Mouse (Mus musculus) liver, embryonic 15.5 days (tissue): Measurements from ENCODE around the gene Rab5b. TPM values are rescaled to one million over a fixed set of nuclear protein-coding genes. Genes with fewer than 3 reads are reported as not detected.
"Not testable (repeated sequence)": the region's sequence is repeated elsewhere in the genome, so short reads cannot be mapped to it uniquely, and the experiment has no call there.

Experiments used
- ATAC-seq: fragments of 200-750 bp; cut with Nextera tagmentation; 2 replicates; pipeline ENCODE4 v1.8.0; 2017; ENCODE audit warnings: moderate number of reproducible peaks, mild to moderate bottlenecking, moderate library complexity; ENCODE audit not compliant: insufficient read depth
- H3K27ac ChIP-seq: fragments of 300-500 bp; sonication (generic); replicated peaks from 2 replicates; pipeline ENCODE4 v1.5.1; 2015; ENCODE audit warnings: mild to moderate bottlenecking, inconsistent platforms
- H3K27me3 ChIP-seq: fragments of 300-500 bp; sonication (generic); 2 replicates; pipeline ENCODE4 v1.6.1; 2015; ENCODE audit warnings: mild to moderate bottlenecking, inconsistent platforms
- H3K36me3 ChIP-seq: fragments of 300-500 bp; sonication (generic); replicated peaks from 2 replicates; pipeline ENCODE4 v1.6.1; 2015; ENCODE audit warnings: moderate library complexity, mild to moderate bottlenecking, inconsistent platforms
- H3K4me1 ChIP-seq: fragments of 300-500 bp; sonication (generic); replicated peaks from 2 replicates; pipeline ENCODE4 v1.6.1; 2015; ENCODE audit warnings: inconsistent platforms
- H3K4me2 ChIP-seq: fragments of 300-500 bp; sonication (generic); 2 replicates; pipeline ENCODE4 v1.6.1; 2015; ENCODE audit warnings: moderate library complexity, mild to moderate bottlenecking, inconsistent platforms
- H3K4me3 ChIP-seq: fragments of 300-500 bp; sonication (generic); replicated peaks from 2 replicates; pipeline ENCODE4 v1.5.1; 2015; ENCODE audit warnings: mild to moderate bottlenecking, inconsistent platforms
- H3K9ac ChIP-seq: fragments of 300-500 bp; sonication (generic); 2 replicates; pipeline ENCODE4 v1.6.1; 2015; ENCODE audit warnings: moderate library complexity, mild to moderate bottlenecking, inconsistent platforms
- H3K9me3 ChIP-seq: fragments of 300-500 bp; sonication (generic); replicated peaks from 2 replicates; pipeline ENCODE4 v1.6.1; 2016; ENCODE audit warnings: inconsistent platforms
- WGBS: fragments of 180-500 bp; shearing (Covaris S2); methylation state at CpG from one replicate; pipeline ENCODE4 v1.1.7; 2015; ENCODE audit warnings: mixed read lengths; ENCODE audit not compliant: insufficient replicate concordance; 5-methylcytosine and 5-hydroxymethylcytosine counted together
- polyA plus RNA-seq: library from polyadenylated mRNA; unstranded; fragments of >200 nt; fragmentation: Nextera tagmentation; extraction: Ambion mirVana; gene quantifications from 2 replicates; pipeline ENCODE4 v1.2.1, GENCODE M21; 2015

The Rab5b gene
- polyA plus RNA-seq, 1 experiment from 2014 or later, result 33.5 TPM

DNA sequence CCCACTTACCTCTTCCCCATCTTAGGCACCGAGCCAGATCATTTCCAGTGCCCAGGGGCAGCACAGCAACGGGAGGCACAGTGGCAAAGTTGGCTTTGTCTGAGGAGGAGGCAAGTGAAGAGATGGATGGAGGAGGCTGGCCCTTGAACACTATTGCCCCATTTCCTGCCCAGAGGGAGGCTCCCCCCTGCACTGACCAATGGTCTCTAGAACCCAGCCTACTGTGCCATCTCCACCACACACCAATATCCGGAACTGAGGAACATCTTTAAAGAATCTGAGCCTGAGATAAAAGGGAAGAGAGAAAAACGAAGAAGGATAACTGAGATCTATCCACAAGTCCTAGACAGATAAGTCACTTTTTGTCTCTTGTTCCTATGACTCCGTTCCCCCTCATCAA is 32.0 kb upstream of the Rab5b start:
- no peak overlapping the region for H3K9ac ChIP-seq
- H3K9me3 ChIP-seq, result no peaks in the 10 kb centered on the region
- H3K36me3 ChIP-seq, result peaks cover 3% of the 10 kb centered on the region; the same call in 1 of the 2 replicates
- no peaks in the 10 kb centered on the region for H3K27me3 ChIP-seq
- no peak for ATAC-seq
- no peak overlapping the region for H3K4me2 ChIP-seq
- no peak overlapping the region for H3K4me3 ChIP-seq
- 52% methylated on average over 5 of the region's 5 CpGs for WGBS
- H3K27ac ChIP-seq, result no peak overlapping the region
- 0 out of 2 replicates have a peak, but pooled peaks cover 6% of the 10 kb centered on the region for H3K4me1 ChIP-seq

- H3K4me3 ChIP-seq, H3K27ac ChIP-seq, H3K36me3 ChIP-seq, H3K27me3 ChIP-seq, ATAC-seq, H3K4me1 ChIP-seq, H3K9me3 ChIP-seq, H3K4me2 ChIP-seq, H3K9ac ChIP-seq: not testable (repeated sequence)
- WGBS, result 39% methylated on average over 4 of the region's 4 CpGs
These were observed 29.4 kb upstream of the Rab5b start for GRCm38 (mm10) chr10:128725466-128725865.

DNA sequence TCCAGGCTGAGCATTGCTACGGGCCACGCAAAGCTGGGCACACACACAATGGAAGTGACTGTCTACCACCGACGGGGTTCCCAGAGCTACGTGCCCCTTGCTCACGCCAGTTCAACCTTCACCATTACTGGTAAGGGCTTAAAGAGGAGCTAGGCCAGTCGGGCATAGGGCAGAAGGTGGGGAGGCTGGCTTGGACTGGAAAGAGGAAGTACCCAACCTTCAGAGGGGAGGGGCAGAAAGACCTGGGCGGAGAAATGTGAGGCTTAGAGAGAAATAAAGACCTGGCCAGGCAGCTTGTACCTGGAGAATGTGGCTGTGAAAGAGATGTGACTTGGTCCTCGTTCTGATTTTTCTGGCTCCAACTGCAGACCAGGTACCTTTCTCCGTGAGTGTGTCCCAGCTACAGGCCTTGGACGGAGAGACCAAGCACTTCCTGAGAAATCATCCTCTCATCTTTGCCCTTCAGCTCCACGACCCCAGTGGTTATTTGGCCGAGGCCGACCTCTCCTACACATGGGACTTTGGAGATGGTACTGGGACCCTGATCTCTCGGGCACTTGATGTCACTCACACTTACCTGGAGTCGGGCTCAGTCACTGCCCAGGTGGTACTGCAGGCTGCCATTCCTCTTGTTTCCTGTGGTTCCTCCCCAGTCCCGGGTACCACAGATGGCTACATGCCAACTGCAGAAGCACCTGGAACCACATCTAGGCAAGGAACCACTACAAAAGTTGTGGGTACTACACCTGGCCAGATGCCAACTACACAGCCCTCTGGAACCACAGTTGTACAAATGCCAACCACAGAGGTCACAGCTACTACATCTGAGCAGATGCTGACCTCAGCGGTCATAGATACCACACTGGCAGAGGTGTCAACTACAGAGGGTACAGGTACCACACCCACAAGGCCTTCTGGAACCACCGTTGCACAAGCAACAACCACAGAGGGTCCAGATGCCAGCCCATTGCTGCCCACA is 19.8 kb upstream of the Rab5b start:
- ATAC-seq, result no peak
- WGBS, result 60% methylated on average over 19 of the region's 19 CpGs
- no peak overlapping the region for H3K9ac ChIP-seq
- no peaks in the 10 kb centered on the region for H3K4me1 ChIP-seq
- H3K27me3 ChIP-seq, result 0 out of 2 replicates have a peak, but pooled peaks cover 7% of the 10 kb centered on the region
- no peaks in the 10 kb centered on the region for H3K9me3 ChIP-seq
- no peaks in the 10 kb centered on the region for H3K36me3 ChIP-seq
- H3K4me3 ChIP-seq, result no peak overlapping the region
- H3K4me2 ChIP-seq, result no peak overlapping the region
- H3K27ac ChIP-seq, result no peak overlapping the region

- WGBS, result 83% methylated on average over 7 of the region's 7 CpGs
- H3K4me2 ChIP-seq, ATAC-seq, H3K9ac ChIP-seq, H3K36me3 ChIP-seq, H3K4me1 ChIP-seq, H3K27me3 ChIP-seq, H3K9me3 ChIP-seq, H3K27ac ChIP-seq, H3K4me3 ChIP-seq: not testable (repeated sequence)
These were observed 15.3 kb upstream of the Rab5b start for GRCm38 (mm10) chr10:128711318-128711717.

DNA sequence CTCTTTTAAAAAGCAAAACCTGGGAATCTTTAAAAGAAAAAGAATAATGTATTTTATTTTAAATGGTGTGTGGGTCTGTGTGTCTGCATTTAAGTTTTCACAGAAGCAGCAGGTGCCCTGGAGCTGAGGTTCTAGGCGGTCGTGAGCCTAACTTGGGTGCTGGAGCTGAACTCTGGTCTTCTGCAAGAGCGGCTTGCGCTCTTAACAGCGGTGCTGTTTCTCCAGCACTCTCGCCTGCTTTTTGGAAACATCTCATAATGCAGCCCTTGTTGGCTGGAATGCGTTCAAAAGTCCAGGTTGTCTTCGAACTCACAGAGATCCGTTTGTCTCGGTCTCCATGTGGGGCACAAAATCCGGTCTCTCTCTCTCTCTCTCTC is 9.2 kb upstream of the Rab5b start:
- Histone ChIP-seq H3K27ac (peak overlapping the region; percentile 62), H3K9ac (peak overlapping the region; percentile 49), H3K36me3 (peaks cover 32% of the 10 kb centered on the region), H3K9me3 (no peaks in the 10 kb centered on the region), H3K4me3 (peak overlapping the region; percentile 75), H3K4me1 (peaks cover 38% of the 10 kb centered on the region), H3K27me3 (no peaks in the 10 kb centered on the region), H3K4me2 (peak overlapping the region; percentile 75)
- ATAC-seq, result peak; percentile 16; the same call in 1 of the 2 replicates
- WGBS, result 11% methylated on average over 11 of the region's 11 CpGs

GRCm38 (mm10) chr10:128704491-128705316 is 8.6 kb upstream of the Rab5b start, which contains the start of gene Cdk2:
Gene Cdk2 (minus strand): TSS chr10:128705031.
- Histone ChIP-seq H3K27me3 (no peaks in the 10 kb centered on the region), H3K4me3 (peak within 1 kb of the TSS; percentile 75), H3K4me1 (peaks cover 44% of the 10 kb centered on the region), H3K9me3 (no peaks in the 10 kb centered on the region), H3K9ac (peak within 1 kb of the TSS; percentile 88), H3K36me3 (peaks cover 38% of the 10 kb centered on the region), H3K27ac (peak within 1 kb of the TSS; percentile 92), H3K4me2 (peak within 1 kb of the TSS; percentile 75)
- ATAC-seq, result peak; percentile 86
- under 1% methylated on average over 61 of the region's 62 CpGs for WGBS

DNA sequence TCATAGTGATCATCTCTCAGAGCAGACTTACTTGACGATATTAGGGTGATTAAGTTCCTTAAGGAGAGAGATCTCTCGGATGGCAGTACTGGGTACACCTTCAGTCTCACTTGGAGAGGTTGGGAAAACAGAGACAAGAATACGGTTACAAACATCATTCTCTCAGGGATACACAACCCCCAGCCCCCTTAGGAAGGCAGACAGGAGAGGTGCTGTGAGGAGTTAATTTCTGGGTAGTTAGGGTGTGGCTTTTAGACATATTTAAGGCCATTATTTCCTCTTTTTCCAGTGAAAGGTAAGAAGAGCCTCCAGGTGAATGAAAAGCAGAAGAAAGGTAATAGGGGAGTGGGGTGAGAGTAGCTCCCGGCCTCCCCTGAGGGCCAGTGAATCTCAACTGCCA is 7.8 kb upstream of the Rab5b start, which contains the start of gene Pmel:
Gene Pmel, plus strand, starts transcription at position 301 of the 400 bp plus-strand sequence.
- ATAC-seq, result no peak
- H3K27me3 ChIP-seq, result no peaks in the 10 kb centered on the region
- WGBS, result 22% methylated on average over 4 of the region's 4 CpGs
- H3K4me1 ChIP-seq, result peaks cover 52% of the 10 kb centered on the region
- H3K4me3 ChIP-seq, result peak within 1 kb of the TSS; percentile 75
- peaks cover 46% of the 10 kb centered on the region for H3K36me3 ChIP-seq
- H3K9ac ChIP-seq, result peak within 1 kb of the TSS; percentile 88
- H3K9me3 ChIP-seq, result no peaks in the 10 kb centered on the region
- H3K4me2 ChIP-seq, result peak within 1 kb of the TSS; percentile 75
- peak within 1 kb of the TSS; percentile 92 for H3K27ac ChIP-seq

DNA sequence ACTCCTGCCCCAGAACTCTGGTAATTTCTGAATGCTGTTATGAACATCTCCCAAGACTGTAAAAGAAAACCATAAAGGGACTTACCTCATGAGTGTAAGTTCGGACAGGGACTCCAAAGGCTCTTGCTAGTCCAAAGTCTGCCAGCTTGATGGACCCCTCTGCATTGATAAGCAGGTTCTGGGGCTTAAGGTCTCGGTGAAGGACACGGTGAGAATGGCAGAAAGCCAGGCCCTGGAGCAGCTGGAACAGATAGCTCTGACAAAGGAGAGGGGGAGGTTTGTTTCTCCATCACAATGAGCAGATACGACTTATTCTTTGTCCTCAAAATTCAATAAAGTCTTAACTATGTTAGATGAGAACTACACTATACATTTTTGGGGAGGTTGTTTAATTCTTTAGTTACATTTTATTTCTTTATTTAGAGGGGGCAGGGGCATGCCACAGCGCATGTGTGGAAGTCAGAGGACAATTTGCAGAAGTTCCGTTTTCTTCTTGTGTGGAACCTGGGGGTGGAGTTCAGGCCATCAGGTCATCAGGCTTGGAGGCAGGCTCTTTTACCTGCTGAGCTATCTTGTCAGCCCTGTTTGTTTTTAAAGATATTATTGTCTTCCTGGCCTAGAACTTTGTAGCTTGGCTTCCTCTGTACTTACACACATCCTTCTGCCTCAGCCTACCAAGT is 6.4 kb upstream of the Rab5b start:
- 0 out of 2 replicates have a peak overlapping the region, but pooled peaks have one; percentile 16 for H3K27ac ChIP-seq
- WGBS, result 52% methylated on average over 6 of the region's 6 CpGs
- peaks cover 58% of the 10 kb centered on the region for H3K36me3 ChIP-seq
- H3K4me2 ChIP-seq, result peak overlapping the region; percentile 75
- no peaks in the 10 kb centered on the region for H3K27me3 ChIP-seq
- H3K9ac ChIP-seq, result no peak overlapping the region
- H3K9me3 ChIP-seq, result no peaks in the 10 kb centered on the region
- H3K4me3 ChIP-seq, result no peak overlapping the region
- peaks cover 62% of the 10 kb centered on the region for H3K4me1 ChIP-seq
- no peak for ATAC-seq

DNA sequence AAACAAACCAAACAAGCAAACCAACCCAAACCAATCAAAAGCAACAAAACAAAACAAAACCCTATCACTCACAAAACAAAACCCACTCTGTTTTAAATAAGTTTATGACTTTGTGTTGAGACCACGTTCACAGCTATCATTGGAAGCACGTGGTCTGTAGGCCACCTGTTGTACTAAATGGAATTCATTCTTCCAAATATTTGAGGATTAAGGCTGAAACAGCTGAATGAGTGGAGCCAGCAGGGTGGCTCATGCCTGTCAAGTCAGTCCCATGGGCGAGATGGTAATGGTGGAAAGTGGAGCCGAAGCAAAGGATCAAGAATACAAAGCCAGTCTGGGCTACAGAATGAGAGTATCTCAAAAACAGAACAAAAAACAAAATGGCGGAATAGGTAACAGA is 4.6 kb upstream of the Rab5b start:
- H3K4me1 ChIP-seq, result peaks cover 66% of the 10 kb centered on the region
- no peak overlapping the region for H3K4me3 ChIP-seq
- H3K27ac ChIP-seq, result no peak overlapping the region
- no peak overlapping the region for H3K4me2 ChIP-seq
- peaks cover 61% of the 10 kb centered on the region for H3K36me3 ChIP-seq
- no peak for ATAC-seq
- H3K27me3 ChIP-seq, result no peaks in the 10 kb centered on the region
- H3K9ac ChIP-seq, result no peak overlapping the region
- 87% methylated on average over 5 of the region's 5 CpGs for WGBS
- H3K9me3 ChIP-seq, result no peaks in the 10 kb centered on the region

DNA sequence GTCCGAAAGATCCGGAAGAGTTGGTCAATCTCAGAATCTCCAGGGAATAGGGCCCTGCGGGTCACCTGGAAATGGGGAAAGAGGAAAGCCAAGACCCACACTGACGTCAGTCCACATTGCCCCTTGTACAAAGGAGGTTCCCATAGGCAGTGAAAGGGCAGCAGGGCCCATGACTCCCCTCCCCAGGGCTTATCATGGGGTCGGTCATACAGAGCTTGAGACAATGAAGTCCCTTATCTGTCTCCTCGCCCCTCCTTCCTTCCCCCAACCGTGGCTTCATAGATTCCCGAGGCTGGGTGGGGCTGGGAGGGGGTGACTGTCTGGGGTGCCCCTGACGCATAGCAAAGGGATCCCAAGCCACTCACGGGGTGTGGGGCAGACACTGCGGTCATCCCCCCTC is 3.5 kb upstream of the Rab5b start:
- WGBS, result 46% methylated on average over 11 of the region's 11 CpGs
- Histone ChIP-seq H3K27me3 (no peaks in the 10 kb centered on the region), H3K36me3 (peaks cover 61% of the 10 kb centered on the region), H3K9ac (no peak overlapping the region), H3K4me1 (peaks cover 69% of the 10 kb centered on the region), H3K9me3 (no peaks in the 10 kb centered on the region), H3K4me3 (no peak overlapping the region), H3K27ac (no peak overlapping the region), H3K4me2 (no peak overlapping the region)
- no peak for ATAC-seq
